Mouse (Mus musculus) small intestine, adult 2 months (tissue): Measurements from ENCODE around the gene Ndufb5.

Experiments
- CTCF ChIP-seq: fragments of 200-500 bp; IDR thresholded peaks from 2 replicates; pipeline ENCODE4 v1.5.1; 2012; ENCODE audit warnings: low read depth, mild to moderate bottlenecking, control low read depth, inconsistent platforms, low read length, moderate library complexity, mixed read lengths; ENCODE audit not compliant: insufficient replicate concordance, insufficient read length; ENCODE audit errors: extremely low read depth
- POLR2A ChIP-seq: fragments of 200-500 bp; IDR thresholded peaks from 2 replicates; pipeline ENCODE4 v1.6.1; 2012; ENCODE audit warnings: low read depth, mild to moderate bottlenecking, control low read depth, inconsistent platforms, low read length, moderate library complexity

GRCm38 (mm10) chr3:32708368-32709231 is 28.2 kb upstream of the Ndufb5 start:
- TF ChIP-seq CTCF (0 out of 2 replicates have a peak, but pooled peaks have one; percentile 20), POLR2A (0 out of 2 replicates have a peak, but pooled peaks have one; percentile 30)
